Mouse (Mus musculus): ENCODE results near the gene Cd3d. TPM values are rescaled to one million over a fixed set of nuclear protein-coding genes. Genes with fewer than 3 reads are reported as not detected.

Cd3d gene
- total and polyA plus RNA-seq, 3 experiments: 0.06 to 0.90 TPM; not detected in 1

Other genes with a start within 250 kb of the Cd3d start
- gene Phldb1, start 246.6 kb upstream of the Cd3d start, total RNA-seq (2021): 10 to 100 TPM; 24.9 to 54.1 TPM
- 59.7 and 90.9 TPM in 2 replicates for gene Phldb1, start 246.6 kb upstream of the Cd3d start, polyA plus RNA-seq (2012; rRNA removed)
- 100 to 1,000 TPM; 145 to 172 TPM for gene Arcn1, start 213.9 kb upstream of the Cd3d start, total RNA-seq (2021)
- gene Arcn1, start 213.9 kb upstream of the Cd3d start, polyA plus RNA-seq (2012; rRNA removed): 17.1 and 23.2 TPM in 2 replicates
- gene Ift46, start 213.9 kb upstream of the Cd3d start, total RNA-seq (2021): 100 to 1,000 TPM in 1 of 2 experiments, 10 to 100 TPM in 1; 73.0 to 102 TPM
- gene Ift46, start 213.9 kb upstream of the Cd3d start, polyA plus RNA-seq (2012; rRNA removed): 20.7 and 22.2 TPM in 2 replicates
- 1 to 10 TPM; 3.1 to 9.8 TPM for gene Tmem25, start 182.5 kb upstream of the Cd3d start, total RNA-seq (2021)
- 15.7 and 22.1 TPM in 2 replicates for gene Tmem25, start 182.5 kb upstream of the Cd3d start, polyA plus RNA-seq (2012; rRNA removed)
- 1 to 10 TPM; 1.6 to 4.1 TPM for gene Ttc36, start 178.7 kb upstream of the Cd3d start, total RNA-seq (2021)
- gene Ttc36, start 178.7 kb upstream of the Cd3d start, polyA plus RNA-seq (2012; rRNA removed): 16.6 and 21.5 TPM in 2 replicates
- gene Kmt2a, start 100.5 kb upstream of the Cd3d start, total RNA-seq (2021): 10 to 100 TPM; 20.0 to 38.4 TPM
- gene Kmt2a, start 100.5 kb upstream of the Cd3d start, polyA plus RNA-seq (2012; rRNA removed): 12.9 and 19.4 TPM in 2 replicates
- 100 to 1,000 TPM; 557 to 696 TPM for gene Atp5l, start 61.0 kb upstream of the Cd3d start, total RNA-seq (2021)
- 184 and 248 TPM in 2 replicates for gene Atp5l, start 61.0 kb upstream of the Cd3d start, polyA plus RNA-seq (2012; rRNA removed)
- 100 to 1,000 TPM in 1 of 2 experiments, 10 to 100 TPM in 1; 90.8 to 121 TPM for gene Ube4a, start 16.2 kb upstream of the Cd3d start, total RNA-seq (2021)
- 4.1 and 6.4 TPM in 2 replicates for gene Ube4a, start 16.2 kb upstream of the Cd3d start, polyA plus RNA-seq (2012; rRNA removed)
- 1 to 10 TPM in 1 of 2 experiments, not detected in 1; 1.0 TPM for gene Cd3g, start 1.4 kb upstream of the Cd3d start, total RNA-seq (2021)
- gene Cd3g, start 1.4 kb upstream of the Cd3d start, polyA plus RNA-seq (2012; rRNA removed): 0.21 TPM in 1 of 2 replicates, not detected in the other
- gene Cd3e, start 27.8 kb downstream of the Cd3d start, total RNA-seq (2021): 1 to 10 TPM in 1 of 2 experiments, under 1 TPM in 1; 0.55 to 1.5 TPM
- 0.34 and 0.42 TPM in 2 replicates for gene Cd3e, start 27.8 kb downstream of the Cd3d start, polyA plus RNA-seq (2012; rRNA removed)
- gene Mpzl2, start 58.0 kb downstream of the Cd3d start, total RNA-seq (2021): 10 to 100 TPM in 1 of 2 experiments, 1 to 10 TPM in 1; 9.2 to 12.5 TPM
- gene Mpzl2, start 58.0 kb downstream of the Cd3d start, polyA plus RNA-seq (2012; rRNA removed): 3.7 and 4.9 TPM in 2 replicates
- 10 to 100 TPM in 1 of 2 experiments, 1 to 10 TPM in 1; 6.2 to 13.3 TPM for gene Mpzl3, start 73.4 kb downstream of the Cd3d start, total RNA-seq (2021)
- 0.99 and 1.3 TPM in 2 replicates for gene Mpzl3, start 73.4 kb downstream of the Cd3d start, polyA plus RNA-seq (2012; rRNA removed)
- 1 to 10 TPM; 1.0 to 2.9 TPM for gene Jaml, start 97.4 kb downstream of the Cd3d start, total RNA-seq (2021)
- 0.06 and 0.08 TPM in 2 replicates for gene Jaml, start 97.4 kb downstream of the Cd3d start, polyA plus RNA-seq (2012; rRNA removed)
- gene Scn2b, start 136.0 kb downstream of the Cd3d start, total RNA-seq (2021): 10 to 100 TPM; 10.4 to 13.5 TPM
- 2.0 and 2.2 TPM in 2 replicates for gene Scn2b, start 136.0 kb downstream of the Cd3d start, polyA plus RNA-seq (2012; rRNA removed)
- gene Scn4b, start 156.6 kb downstream of the Cd3d start, total RNA-seq (2021): 1 to 10 TPM in 1 of 2 experiments, under 1 TPM in 1; 0.46 to 1.0 TPM
- 0.18 and 0.51 TPM in 2 replicates for gene Scn4b, start 156.6 kb downstream of the Cd3d start, polyA plus RNA-seq (2012; rRNA removed)
- gene BC049352, start 200.2 kb downstream of the Cd3d start, total RNA-seq (2021): 1 to 10 TPM in 1 of 2 experiments, not detected in 1; 1.1 TPM
- 0.16 and 0.23 TPM in 2 replicates for gene BC049352, start 200.2 kb downstream of the Cd3d start, polyA plus RNA-seq (2012; rRNA removed)
- not detected for gene Tmprss4, start 222.3 kb downstream of the Cd3d start, total RNA-seq (2021)
- not detected in 2 replicates for gene Tmprss4, start 222.3 kb downstream of the Cd3d start, polyA plus RNA-seq (2012; rRNA removed)

All from adrenal gland, adult 2 months (tissue).